Mouse (Mus musculus) lung, postnatal 36 days (tissue): ENCODE results near the gene Adnp.
A peak's percentile ranks its signal among the peaks of the same experiment; 100 is the strongest.

Experiments used
- DNase-seq: peaks from one replicate; pipeline ENCODE4 v3.0.0; 2022; ENCODE audit warnings: mixed read lengths

The Adnp gene

GRCm38 (mm10) chr2:168206725-168207644 is at the start of gene Adnp:
TSS of gene Adnp (minus strand) at chr2:168207112.
- peak; percentile 97 for DNase-seq

DNA sequence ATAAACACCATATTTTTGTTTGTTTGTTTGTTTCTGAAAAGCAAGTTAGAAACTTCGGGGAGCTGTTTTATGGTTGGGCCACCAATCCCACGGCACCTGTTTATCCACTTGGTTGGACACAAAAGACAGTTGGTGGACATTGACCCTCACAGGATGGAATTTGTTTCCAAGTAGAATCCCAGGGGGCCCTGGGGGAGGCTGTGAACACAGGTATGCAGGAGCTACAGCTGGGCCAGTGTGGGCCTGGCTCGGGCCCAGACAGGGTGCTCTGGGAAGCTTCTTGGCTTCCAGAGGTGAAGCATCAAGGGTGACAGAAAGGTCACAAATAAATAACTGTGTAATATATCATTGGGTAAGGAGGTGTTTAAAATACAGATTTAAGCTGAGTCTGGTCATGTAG is 49.6 kb upstream of the Adnp start:
- no peak for DNase-seq

GRCm38 (mm10) chr2:168253822-168254221 is 46.9 kb upstream of the Adnp start:
- no peak for DNase-seq

DNA sequence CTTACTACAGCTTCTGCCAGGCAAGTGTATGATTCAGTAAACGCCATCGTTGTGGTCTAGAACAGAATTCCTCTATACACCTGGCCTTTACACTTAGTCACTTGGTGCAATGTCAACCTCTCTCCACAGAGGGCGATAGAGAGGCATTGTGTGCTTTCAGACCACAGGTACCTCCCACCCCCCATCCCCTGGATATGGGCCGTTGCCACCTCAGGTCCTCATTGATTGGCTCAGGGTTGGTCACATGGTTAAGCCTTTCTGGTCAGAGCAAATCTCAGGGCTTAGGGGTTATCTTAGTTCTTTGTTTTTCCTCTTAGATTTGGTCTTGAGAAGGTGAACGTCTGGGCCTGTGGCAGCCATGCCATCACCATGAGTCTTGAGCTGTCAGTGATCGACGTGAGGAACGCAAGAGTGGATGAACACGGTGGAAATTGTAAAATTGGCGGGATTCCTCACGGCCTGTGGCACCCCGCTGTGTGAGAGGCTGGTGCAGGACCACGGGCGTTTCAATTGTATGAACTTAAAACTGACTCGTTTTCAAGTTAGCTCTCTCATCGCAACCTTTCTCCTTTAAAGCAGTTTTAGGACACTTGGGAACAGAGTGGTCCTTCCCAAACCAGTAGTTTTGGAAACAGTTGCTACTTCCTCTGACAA is 45.9 kb upstream of the Adnp start:
- DNase-seq = peak; percentile 58

DNA sequence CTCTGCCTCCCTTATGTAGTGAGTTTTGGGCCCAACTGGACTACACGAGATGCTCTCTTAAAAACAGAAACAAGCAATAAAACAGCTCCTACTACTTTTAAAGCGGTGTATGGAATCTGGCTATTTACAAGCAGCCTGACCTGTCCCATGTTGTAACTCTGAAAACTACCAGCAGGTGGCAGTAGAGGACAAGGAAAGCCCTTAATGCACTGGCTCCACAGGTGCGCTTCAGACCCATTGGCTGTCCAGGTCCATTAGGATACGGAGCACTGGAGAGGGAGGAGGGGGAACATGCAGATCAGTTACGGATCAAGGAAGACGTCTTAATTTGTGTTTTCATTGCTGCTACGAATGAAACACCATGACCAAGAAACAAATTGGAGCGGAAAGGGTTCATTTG is 43.4 kb upstream of the Adnp start:
- peak; percentile 94 for DNase-seq

GRCm38 (mm10) chr2:168248856-168249245 is 41.9 kb upstream of the Adnp start:
- DNase-seq = peak; percentile 4

DNA sequence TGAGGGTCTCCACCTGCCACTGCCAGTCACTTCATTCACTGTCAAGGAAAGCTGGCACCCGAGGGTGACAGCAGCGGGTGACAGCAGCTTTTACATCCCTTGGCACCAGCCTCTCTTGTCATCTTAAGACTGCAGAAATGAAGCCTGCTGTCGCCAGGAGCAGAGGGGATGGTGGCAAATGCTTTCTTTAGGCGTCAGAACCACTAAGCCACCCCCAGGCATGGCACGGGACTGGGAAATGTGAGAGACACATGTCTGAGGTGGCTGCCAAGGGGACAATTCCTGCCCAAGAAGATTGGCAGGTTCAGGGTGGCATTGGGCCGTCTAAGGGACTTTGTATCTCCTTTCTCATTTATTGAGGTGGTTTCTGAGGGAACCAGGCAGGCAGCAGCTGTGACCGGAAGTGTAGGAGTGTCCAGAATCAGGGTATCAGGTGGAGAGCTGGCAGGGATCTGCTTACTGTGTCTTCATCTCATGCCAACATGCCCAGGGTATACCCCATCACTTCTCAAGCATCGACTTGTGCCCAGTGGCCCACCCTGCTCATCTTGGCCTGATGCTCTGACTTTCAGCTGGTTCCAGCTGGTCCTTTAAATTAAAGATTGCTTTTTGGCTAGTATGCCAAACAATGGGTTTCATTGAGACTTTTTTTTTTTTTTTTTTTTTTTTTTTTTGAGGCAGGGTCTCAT is 41.4 kb upstream of the Adnp start:
- DNase-seq = no peak

DNA sequence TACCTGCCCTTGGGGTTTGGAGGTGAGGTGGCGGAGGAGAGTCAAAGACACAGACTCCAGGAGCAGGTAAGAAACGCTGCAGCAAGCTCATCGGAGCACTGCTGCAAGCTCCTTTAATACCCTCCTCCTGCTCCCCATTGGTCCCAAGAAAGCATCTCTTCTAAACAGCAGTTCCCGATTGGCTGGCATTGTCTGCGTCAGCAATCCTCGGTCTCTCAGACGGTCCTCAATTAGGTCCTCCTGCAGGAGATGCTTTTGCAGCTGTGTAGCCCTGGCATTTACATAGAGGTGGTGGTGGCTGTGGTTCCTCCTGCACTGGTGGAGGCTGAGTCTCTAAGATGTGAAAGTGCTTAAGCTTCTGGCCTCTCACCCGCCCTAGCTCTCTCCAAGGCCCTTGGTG is 38.7 kb upstream of the Adnp start:
- DNase-seq = no peak

- no peak for DNase-seq
These were observed 36.4 kb upstream of the Adnp start for GRCm38 (mm10) chr2:168243278-168243677.

DNA sequence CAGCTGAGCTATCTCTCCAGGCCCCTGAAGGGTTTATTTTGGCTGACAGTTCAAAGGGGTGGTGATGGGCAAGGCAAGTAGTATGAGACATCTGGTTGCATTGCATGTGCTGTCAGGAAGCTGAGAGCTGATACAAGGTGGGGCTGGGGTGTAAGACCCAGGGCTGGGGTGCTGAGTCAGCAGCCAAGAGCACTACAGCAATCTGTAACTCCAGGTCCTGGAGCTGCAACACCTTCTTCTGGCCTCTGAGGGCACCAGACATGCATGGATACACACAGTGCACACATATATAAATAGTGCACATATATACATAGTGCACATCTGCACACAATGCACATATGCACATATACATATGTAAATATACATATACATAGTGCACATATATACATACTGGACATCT is 35.9 kb upstream of the Adnp start:
- DNase-seq = peak; percentile 4

DNA sequence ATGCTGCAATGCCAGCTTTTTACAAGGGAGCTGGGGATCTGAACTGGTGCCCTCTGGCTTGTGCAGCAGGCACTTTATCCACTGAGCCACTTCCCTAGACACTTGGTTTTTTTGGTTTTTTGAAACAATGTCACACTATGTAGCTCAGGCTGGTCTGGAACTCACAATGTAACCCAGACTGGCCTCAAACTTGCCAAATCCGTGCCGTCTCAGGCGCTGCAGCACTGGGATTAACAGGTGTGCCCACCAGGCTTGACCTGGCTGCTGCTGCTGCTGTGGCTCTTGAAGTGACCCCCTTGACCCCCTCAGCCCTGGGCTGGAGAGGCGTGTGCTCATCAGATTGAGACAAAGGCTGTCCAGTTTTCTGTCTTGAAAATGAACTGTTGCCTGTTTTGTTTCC is 31.4 kb upstream of the Adnp start:
- DNase-seq = no peak

DNA sequence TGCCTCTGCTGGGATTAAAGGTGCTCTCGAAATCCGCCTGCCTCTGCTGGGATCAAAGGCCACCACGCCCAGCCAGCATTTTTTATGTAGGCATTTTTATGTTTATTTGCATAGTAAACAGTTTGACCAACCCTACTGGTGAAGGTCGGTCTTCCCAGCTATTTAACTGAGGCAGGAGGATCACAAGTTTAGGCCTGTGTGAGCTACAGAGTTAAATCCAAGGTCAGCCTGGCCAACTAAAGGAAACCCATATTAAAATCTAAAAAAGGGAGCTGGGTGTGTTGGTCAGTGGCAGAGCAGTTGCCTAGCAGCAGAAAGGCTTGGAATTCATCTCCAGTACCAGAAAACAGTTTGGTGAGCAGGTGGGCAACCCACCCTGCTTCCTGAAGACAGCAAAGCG is 26.4 kb upstream of the Adnp start:
- no peak for DNase-seq

DNA sequence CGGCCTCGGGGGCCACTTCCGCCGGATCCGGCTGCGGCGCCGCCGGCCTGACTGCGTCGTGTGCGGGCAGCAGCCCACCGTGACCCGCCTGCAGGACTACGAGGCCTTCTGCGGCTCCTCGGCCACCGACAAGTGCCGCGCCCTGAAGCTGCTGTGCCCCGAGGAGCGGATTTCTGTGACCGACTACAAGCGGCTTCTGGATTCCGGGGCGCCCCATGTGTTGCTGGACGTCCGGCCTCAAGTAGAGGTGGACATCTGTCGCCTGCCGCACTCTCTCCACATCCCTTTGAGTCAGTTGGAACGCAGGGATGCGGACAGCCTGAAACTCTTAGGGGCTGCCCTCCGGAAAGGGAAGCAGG is 24.5 kb upstream of the Adnp start:
- DNase-seq = no peak

- DNase-seq = peak; percentile 2
These were observed 24.0 kb upstream of the Adnp start for GRCm38 (mm10) chr2:168230773-168231470.

- peak; percentile 89 for DNase-seq
These were observed 23.3 kb upstream of the Adnp start, which contains the start of the genes Gm20716, Dpm1 and Mocs3 for GRCm38 (mm10) chr2:168230026-168230728. TSS of gene Gm20716 (minus strand) at chr2:168230364. TSS of gene Dpm1 (minus strand) at chr2:168230591. TSS of gene Mocs3 (plus strand) at chr2:168230622.

GRCm38 (mm10) chr2:168229116-168230025 is 22.5 kb upstream of the Adnp start:
- DNase-seq = peak; percentile 40

- DNase-seq = no peak
These were observed 16.4 kb upstream of the Adnp start for GRCm38 (mm10) chr2:168223326-168223725.

GRCm38 (mm10) chr2:168213788-168214397 is 7.0 kb upstream of the Adnp start:
- no peak for DNase-seq

GRCm38 (mm10) chr2:168207883-168208282 is 971 bp upstream of the Adnp start:
- no peak for DNase-seq
